Mouse (Mus musculus) MEL (cell line): ENCODE data around the gene Cops7a.

Experiments
- EP300 ChIP-seq, 2 experiments: IDR thresholded peaks; 2 replicates each; pipeline ENCODE4 v1.6.1; 2011; ENCODE audit warnings: improper control_type of control experiment in 2 of 2, low read length in 2 of 2, low read depth in 1 of 2, mild to moderate bottlenecking in 1 of 2
- TAL1 ChIP-seq: IDR thresholded peaks from 2 replicates; pipeline ENCODE4 v1.6.1; 2012; ENCODE audit warnings: mild to moderate bottlenecking, inconsistent platforms, low read length, moderate library complexity, mixed read lengths

GRCm38 (mm10) chr6:124913721-124914285, 51.5 kb downstream of the Cops7a start:
- no peak for TF ChIP-seq EP300 (IDR thresholded peaks at IDR 0.05; ENCODE audit: low read depth in 1 of 2, low read length in 2 of 2)
- TF ChIP-seq TAL1 = no peak
